Mouse (Mus musculus): Measurements from ENCODE around the gene Gad1.

The Gad1 gene

DNA sequence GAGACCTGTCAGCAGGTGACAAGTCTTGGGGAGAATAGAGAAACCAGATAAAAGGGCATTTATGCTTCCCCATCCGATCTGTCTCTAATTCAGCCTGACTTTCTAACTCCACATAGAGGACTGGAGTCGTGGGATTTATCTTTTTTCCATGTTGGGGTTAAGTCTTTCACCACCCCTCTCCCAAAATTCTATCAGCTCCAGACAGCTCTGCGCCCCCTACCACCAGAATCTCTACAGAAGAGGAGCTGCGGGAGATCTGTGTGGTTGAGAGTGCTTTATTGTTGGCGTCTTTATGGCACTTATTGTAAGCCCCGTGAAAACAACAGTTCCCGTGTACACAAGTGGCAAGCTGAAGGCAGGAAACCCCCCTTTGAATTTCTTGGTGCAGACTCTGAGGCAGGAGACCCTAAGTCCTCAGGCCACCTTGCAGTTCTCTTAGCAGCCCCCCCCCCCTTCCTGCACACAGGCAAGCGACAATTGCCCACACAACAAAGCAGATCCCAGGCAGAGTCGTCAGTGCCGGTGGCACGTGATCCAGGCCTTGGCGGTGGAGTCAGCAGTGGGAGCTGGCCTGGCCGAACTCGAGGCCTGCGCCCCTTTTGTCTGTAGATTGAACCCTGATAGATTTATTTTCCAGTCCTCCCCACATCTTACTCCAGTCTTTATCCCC, 11.9 kb downstream of the Gad1 start:
- no peak for DNase-seq (ENCODE audit: low read depth, low spot score)

DNA sequence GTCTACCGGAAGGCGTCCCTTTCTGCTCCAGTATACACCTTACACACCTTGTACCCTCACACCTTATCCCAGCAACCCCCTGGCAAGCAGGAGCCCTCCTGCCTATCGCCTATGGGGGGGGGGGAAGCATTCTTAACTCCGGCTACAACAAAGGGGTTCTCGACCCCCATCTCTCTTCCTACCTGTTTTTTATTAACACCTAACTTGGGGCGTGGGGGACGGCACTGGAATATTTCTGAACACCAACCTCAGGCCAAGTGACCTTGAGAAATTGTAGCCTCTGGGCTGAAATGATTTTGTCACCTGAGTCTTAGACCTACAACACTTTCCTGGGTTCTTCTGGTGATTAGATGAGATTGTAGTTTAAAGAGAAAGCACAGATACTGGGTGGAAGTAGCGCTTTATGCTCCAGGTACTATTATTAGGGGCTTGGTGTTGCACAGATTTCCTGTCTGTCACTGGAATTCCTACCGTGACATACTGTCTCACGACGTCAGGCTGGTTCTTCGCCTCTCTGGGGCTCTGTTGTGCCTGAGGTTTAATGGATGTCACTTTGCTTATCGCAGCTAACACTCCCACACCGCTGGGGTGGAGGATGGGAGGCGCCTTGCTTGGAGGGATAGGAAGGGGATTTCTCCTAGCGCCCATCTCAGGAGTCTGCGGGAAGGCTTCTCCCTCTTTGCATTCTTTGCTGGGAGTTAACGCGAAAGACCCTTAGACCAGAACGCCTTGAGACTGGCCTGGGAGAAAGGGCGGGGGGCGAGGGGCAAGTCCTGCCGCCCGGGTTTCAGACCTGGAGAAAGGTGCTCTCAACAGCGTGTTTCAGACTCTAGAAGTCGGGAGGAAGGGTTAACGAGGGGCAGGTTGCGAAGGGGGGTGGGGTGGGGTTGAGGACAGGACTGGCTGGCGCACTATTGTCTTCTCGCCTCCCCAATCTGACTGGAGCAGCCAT, 13.1 kb downstream of the Gad1 start:
- no peak for DNase-seq (ENCODE audit: low read depth, low spot score)

DNA sequence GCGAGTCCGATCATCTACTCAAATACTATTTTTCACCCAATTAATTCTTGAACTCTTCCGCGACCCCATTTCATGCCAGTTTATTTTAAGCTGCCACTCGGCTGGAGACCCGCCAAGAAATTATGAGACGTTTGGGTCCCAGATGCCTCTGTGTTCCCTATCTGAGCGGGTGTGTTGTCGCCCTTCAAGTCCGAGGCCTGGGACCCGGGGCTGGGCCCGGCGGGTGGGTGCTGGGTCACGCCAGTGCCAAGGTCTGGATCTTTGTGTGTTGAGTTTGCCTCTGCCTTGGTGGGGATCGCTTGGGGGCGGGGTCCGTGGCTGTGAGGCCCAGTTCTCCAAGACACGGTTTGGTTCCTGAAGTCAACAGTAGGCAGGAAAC, 13.7 kb downstream of the Gad1 start:
- no peak for DNase-seq (ENCODE audit: low read depth, low spot score)

DNA sequence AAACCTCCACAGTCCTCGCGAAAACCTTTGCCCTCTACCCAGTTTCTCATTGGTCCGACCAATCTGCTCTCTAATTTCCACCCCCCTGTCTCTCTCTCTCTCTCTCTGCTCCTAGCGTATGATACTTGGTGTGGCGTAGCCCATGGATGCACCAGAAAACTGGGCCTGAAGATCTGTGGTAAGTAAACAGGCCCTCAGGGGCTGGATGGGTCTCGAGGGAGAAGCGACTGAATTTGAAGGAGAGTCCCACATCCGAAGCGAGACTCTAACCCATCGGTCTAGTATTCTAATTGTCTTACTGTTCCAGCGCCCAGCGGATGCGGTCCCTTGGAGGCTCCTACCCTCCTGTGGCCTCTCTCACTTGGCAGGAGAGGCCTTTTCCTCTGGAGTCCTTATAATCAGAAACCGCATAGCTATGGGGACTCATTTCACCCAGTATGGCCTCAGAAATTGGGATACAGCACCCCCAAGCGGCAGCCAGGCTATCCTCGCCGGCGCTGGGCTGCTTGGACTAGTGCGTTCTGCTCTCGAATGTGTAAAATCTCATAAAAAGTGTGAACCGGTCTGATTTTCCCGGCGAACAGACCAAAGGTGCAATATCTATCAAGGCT, 14.3 kb downstream of the Gad1 start:
- no peak for DNase-seq (ENCODE audit: low read depth, low spot score)

DNA sequence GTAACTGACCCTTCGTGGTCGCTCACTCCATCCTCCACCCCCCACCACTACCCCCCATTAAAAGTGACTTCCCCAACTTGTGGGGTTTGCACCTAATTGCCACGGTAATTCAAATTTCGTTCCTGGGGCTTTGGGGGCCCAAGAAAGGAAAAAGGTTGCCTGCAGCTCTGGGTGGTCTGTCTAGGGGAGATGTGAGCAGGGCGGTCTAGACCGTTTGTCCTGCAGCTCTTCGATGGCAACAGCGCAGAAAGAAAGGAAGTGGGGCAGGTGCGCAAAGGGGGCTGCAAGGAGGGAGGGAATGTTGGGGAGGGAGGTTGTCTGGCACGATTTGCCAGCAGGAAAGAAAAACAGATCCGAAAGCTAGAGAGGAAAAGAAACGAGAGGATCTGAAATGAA, 14.8 kb downstream of the Gad1 start:
- DNase-seq (ENCODE audit: low read depth, low spot score): no peak

DNA sequence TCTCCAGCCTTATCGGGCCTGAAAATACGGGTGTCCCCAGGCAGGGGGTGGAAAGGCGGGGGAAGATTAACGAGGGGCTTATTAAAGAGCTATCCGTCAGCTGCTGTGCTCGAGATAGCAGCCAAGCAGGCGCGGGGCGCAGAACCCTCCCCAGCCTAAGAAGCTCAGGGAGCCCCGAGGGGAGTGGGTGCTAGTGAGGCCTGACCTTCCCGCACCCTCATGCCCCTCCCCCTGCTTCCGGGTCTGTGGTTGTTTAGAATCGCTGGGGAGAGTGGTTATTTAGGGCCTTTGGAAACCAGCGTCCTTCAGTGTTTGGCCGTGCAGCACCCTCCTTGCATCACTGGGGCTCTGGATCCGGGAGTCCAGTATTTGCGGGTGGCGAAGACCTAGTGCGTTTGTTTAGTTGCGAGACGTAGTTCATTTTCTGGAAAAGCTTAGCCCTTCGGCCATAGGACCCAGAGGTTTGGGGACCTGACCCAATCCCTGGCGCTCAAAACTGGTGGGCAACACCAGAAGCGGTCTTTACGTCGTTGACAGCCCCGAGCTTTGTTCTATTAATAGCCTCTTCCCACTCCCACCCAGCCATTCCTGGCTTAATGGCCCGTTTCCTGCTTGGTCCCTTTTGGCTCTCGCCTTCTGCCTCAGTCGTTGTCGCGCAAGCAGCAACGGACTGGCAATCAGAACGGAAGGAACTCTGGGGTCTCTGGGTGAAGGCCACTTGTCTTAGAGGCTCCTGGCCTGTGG, 15.5 kb downstream of the Gad1 start:
- no peak for DNase-seq (ENCODE audit: low read depth, low spot score)

DNA sequence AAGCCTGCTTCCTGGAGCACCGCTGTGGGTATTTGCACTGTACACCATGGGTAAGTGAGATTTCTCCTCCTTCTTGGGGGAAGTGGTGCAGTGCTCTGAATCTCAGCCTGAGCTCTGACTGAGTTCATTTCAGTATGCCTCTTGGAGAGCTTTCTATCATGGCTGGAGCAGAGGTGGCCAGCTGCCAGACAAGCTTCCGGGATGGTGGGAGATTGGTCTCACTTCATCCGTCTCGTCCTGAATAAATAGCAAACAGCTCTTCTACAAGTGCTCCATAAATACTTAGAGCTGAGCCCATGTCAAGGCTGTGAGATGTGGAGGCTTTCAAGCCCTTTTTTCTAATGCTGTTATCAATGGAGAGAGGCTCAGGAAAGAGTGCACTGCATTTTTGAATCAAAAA, 18.8 kb downstream of the Gad1 start:
- no peak for DNase-seq (ENCODE audit: low read depth, low spot score)

DNA sequence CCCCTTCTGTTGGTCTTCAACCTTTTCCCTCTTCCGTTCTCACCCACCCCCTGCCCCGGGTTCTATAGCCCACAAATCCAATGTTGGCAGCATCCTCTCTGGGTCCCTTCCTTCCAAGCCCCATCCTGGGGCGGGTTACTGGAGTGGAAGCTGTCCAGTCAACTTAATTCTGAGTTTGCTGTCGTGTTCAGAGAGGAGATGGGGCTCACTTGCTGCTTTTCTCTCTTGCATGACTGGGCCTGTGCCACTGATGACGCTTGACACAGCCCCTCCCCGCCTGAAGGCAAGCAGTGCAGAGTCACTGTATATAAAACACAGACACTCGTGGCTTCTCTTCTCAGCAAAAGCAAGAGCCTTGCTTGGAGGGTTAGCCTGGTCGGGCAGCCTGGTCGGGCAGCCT, 19.4 kb downstream of the Gad1 start:
- no peak for DNase-seq (ENCODE audit: low read depth, low spot score)

DNA sequence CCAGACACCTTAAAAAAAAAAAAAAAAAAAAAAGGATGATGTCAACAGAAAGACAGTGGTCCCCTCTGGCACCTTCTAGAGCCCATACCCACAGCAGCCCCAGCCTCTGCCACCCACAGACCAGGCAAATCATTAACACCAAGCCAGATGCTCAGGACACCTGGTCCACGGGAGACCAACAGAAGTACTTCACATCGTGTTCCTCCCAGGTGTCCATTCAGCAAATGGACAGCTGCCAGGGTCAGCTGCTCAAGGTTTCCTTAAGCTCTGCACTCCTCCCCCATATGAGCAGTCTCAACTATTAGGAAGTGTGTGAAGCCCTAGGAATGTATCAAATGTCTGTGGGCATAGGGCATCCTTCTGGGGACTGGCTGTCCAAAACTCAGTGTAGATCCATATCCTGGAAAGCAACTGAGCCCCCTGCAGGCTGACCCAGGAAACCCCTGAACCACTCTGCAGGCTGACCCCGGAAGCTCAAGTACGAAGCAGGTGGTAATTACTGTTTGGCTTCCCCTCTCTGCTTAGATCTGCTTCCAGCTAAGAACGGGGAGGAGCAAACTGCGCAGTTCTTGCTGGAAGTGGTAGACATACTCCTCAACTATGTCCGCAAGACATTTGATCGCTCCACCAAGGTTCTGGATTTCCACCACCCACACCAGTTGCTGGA, 20.8 kb downstream of the Gad1 start:
- no peak for DNase-seq (ENCODE audit: low read depth, low spot score)

DNA sequence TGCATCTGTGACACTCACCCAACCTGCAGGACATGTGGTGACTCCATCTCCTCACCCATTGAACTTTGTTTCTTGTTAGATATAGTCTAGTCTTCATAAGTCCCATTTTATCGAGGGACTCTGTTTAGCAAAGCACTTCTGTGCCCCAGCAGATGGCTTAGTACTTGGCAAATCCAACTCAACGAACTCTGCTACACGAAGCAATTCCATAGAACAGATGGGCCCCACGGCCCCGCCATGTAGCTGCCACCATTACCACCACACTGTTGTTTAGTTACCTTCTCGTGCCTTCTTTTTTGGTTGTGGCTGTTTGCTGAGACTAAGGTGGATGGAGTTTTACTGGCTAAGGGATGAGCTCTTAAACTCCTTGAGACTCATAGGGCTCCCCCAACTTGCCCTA, 35.3 kb downstream of the Gad1 start:
- no peak for DNase-seq (ENCODE audit: low read depth, low spot score)

DNA sequence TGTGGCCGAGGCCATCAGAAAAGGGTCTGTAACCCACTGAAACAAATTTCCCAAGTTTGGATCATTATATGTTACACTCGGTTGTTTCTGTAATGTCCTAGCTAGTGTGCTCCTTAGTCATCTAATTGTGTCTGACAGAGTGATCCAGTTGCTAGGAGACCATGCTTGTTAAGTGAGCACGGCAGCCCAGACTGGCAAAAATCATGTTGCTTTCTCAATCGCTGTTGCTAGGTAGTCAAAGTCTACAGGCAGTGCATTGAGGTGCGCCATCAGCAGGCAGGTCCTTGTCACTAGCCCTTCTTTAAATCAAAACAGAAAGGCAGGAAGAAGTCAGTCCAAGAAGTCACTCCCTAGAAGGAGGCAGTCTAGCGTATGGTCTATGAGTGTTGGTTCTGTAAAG, 39.6 kb downstream of the Gad1 start:
- DNase-seq (ENCODE audit: low read depth, low spot score): no peak

DNA sequence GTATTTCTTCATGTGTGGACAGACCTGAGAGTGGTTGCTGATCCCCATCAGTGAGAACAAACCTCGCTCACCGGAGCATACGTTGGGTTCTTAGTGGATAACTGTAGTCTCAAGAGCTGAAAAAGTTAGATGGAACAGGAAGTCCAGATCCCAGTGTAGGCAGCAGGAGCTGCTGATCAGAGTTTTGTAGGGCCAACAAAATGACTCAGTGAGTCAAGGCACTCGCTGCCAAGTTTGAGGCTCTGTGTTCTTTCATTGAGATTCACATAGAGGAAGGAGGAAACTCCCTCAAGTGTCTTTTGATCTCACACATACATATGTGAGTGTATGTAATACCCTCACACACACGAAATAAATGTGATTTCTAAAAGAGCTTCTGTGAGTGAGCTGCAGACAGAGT, 40.8 kb downstream of the Gad1 start:
- DNase-seq (ENCODE audit: low read depth, low spot score): no peak

DNA sequence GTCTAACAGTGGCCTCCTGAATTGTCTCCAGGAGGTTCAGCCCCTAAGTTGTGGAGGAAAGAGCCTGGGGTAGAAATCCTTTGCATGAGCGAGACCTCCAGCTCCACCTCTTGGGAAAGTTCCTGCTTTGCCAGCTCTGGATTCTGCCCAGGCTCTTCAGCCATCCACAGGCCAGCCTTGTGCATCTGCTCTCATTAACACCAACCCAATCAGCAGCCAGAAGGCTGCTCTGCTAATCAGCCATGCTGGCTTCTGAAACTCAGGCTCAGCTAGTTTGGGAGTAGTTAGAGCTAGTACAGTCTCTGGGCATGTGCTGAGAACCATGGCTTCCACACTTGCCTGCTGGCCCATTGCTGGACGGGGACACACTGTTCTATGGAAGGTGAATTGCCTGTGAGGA, 43.0 kb downstream of the Gad1 start:
- no peak for DNase-seq (ENCODE audit: low read depth, low spot score)

DNA sequence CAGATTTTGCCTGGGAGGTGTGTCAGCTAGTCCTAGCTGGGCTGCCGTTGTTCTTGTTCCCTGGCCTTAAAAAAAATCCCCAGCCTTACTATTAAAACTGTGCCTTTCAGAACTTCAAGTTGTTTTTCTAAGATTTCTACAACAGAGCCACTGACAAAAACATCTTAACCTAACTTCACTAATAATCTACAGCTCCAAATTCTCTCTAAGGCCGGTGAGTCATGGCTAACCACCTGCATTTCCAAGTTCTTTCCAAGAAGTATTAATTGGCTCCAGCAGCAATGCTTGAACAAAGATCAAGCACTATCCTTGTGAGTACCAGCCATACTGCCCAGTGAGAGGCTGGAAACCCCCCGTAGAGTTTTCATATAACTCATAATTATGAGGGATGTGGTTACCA, 56.9 kb downstream of the Gad1 start:
- DNase-seq (ENCODE audit: low read depth, low spot score): no peak

DNA sequence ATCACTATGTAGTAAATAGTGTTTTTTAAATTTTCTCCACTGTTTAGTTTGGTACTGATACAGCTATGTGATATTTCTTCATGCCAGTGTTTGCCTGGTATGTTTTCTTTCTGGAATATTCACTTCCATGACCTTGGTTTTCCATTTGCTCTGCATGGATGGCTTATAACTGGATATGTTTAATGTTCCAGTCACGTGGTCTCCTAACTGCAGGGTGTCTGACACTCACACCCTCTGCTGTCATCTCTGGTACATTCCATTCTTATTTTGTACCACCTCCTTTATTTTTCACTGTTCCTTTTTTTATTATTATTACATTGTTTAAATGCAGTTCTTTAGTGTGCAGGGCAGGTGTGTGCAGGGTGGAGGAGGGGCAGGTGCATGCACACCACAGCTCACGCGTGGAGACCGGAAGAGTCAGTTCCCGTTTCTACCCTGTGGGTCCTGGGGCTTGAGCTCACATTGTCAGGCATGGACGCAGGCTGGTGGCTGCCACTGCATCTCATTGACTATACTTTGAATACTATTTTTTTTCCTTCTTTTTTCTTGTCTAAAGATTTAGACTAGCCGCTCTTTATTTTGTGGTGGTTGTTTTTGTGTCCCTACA, 62.0 kb downstream of the Gad1 start:
- no peak for DNase-seq (ENCODE audit: low read depth, low spot score)

DNA sequence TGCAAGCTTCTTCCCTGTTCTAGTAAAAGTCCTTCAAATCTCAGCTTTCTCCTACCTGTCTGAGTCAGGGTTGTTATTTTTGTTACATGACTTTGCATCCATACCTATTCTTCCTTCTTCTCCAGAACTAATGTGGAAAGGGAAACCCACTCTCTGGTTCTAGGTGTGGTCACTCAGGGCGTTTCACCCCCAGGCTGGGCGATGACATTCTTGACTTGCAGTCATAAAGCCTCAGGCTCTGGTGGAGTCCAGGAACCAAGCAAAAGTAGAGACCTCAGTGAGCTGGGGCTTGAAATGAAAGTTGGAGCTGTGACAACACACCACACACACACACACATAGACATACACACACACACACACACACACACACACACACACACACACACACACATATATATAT, 63.2 kb downstream of the Gad1 start:
- DNase-seq (ENCODE audit: low read depth, low spot score): no peak

DNA sequence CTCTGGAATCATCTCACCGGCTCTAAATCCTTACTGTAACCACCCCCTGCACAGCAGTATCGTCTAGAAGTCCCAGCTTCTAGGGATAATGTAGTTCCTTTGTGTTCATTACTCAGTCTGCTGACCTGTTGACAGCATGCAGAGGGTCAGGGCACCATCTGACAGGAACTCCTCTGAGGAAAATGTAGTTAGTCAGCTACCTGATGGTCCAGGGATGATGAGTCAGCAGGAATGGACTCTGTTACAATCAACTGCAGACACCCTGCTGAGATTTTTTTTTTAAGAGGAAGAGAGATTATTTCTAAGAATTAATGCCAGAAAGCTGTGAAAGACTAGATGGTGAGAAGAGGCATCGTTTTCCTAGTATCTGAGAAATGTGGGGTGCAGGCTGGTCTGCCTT, 63.7 kb downstream of the Gad1 start:
- DNase-seq (ENCODE audit: low read depth, low spot score): no peak

DNA sequence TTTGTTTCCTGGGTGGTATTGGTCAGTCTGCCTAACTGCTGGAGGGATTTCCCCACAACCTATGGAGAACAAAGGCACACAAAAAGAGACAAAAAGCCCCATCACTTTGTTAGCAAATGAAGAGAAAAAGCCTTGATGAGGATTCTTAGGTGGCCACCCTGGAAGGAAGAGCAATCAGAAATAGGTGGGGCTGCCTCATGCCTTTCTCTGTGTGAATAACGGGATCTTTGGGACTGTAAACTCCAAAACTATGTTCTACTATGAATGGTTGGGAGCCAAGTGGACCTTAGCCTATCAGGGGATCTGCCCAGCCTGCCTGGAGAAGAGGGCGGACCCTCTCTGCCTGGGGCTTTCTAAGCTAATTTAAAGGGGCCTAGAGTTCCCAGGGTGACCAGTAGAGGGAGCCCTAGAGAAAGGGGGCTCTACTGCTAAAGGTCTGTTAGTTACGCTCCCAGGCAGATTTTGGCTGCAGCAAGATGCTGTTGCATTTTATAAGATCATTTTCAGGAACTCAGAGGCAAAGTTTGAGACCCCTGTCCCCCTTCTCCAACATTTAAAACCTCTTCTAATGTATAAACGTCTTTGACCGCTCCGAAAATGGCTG, 66.5 kb downstream of the Gad1 start:
- no peak for DNase-seq (ENCODE audit: low read depth, low spot score)

DNA sequence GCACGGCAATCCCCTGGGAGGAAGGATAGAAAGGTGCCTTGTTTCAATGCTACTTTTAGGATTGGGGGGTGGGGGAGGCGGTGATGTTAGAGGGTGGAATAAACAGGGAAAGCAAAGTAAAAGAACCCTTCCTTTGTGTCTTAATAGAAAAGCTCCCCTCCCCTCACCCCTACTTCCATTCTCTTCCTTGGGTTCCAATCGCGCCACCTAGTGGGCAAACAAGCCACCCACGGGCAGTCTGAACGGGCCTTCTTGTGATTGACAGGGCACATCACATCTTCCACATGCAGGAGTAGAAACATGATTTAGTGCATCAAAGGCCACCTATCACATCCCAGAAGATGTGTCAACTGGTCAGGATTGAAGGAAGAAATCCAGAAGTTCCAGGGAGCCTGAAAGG, 67.4 kb downstream of the Gad1 start:
- no peak for DNase-seq (ENCODE audit: low read depth, low spot score)

DNA sequence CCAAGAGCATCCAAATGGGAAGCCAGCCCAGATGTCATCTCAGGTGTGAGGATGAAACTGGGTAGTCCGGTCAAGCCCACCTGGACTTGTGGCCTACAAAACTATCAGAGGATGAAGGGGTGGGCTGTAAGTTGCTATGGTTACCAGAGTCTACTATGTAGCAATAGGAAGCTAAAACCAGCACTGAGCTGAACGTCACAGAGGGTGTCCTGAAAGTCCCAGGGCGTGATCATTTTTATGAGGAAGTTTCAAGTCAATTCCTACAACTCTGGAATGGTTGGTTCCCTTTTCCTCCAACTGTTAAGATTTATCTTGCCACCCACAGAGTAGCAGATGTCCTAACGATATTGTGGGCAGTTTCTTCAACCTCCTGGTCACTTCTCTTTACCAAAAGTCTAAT, 69.4 kb downstream of the Gad1 start:
- DNase-seq (ENCODE audit: low read depth, low spot score): no peak

DNA sequence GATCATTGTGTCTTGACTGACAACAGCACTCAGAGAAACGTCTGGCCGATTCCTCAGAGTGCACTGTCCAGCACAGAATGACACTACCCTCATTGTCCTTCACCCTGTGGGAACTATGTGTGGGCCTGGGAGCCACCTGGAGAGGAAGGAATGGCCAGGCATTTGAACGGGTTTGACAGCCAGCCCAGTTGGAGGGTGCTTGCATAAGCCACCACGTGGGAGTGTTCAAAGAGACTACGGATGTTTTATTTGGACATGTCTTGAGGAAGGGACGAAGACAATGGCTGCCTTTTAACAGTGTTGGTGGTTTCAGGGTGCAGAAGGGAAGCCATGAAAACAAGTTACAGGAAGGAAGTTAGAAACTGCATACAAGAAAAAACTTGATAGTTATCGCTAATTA, 72.9 kb downstream of the Gad1 start:
- DNase-seq (ENCODE audit: low read depth, low spot score): no peak
